Mouse (Mus musculus) CH12.LX (cell line): Measurements from ENCODE around the gene Aldh3a1. TPM values are rescaled to one million over a fixed set of nuclear protein-coding genes. Genes with fewer than 3 reads are reported as not detected.

Experiments used
- DNase-seq: peaks from one replicate; pipeline ENCODE4 v3.0.0-alpha.2; 2013; ENCODE audit errors: extremely low read depth
- H3K27ac ChIP-seq: 2 replicates; pipeline ENCODE4 v1.5.1; 2012; ENCODE audit warnings: low read depth, mild to moderate bottlenecking, control low read depth, moderate library complexity; ENCODE audit not compliant: insufficient read depth
- H3K27me3 ChIP-seq: replicated peaks from 2 replicates; pipeline ENCODE3; 2012; ENCODE audit warnings: inconsistent platforms
- H3K36me3 ChIP-seq, 2 experiments: replicated peaks in 1 of 2; 2 replicates each; pipeline versions ENCODE3 to v1.6.1; 2012; ENCODE audit warnings: inconsistent platforms in 1 of 2, low read length in 1 of 2, mild to moderate bottlenecking in 1 of 2, mixed read lengths in 1 of 2, moderate library complexity in 1 of 2; ENCODE audit not compliant: control insufficient read depth in 1 of 2, insufficient read depth in 1 of 2
- H3K4me1 ChIP-seq, 2 experiments: 2 replicates each; pipeline ENCODE4 v1.6.1; 2012; ENCODE audit warnings: inconsistent platforms in 1 of 2, moderate library complexity in 1 of 2; ENCODE audit not compliant: insufficient read depth in 2 of 2, control insufficient read depth in 1 of 2
- H3K4me2 ChIP-seq: 2 replicates; pipeline ENCODE4 v1.6.1; 2012; ENCODE audit warnings: low read depth, mild to moderate bottlenecking, control low read depth; ENCODE audit not compliant: poor library complexity, insufficient read depth, severe bottlenecking
- H3K4me3 ChIP-seq, 3 experiments: fragments of 150-350 bp in 1 of 3; sonication (generic) in 1 of 3; replicated peaks in 1 of 3; 2 replicates each; pipeline versions ENCODE3 to v1.5.1; 2011 to 2012; ENCODE audit warnings: low read depth in 2 of 3, low read length in 2 of 3, mild to moderate bottlenecking in 2 of 3, moderate library complexity in 2 of 3, control low read depth in 1 of 3, improper control_type of control experiment in 1 of 3, inconsistent platforms in 1 of 3, mixed read lengths in 1 of 3; ENCODE audit not compliant: poor library complexity in 1 of 3
- H3K79me2 ChIP-seq: replicated peaks from 2 replicates; pipeline ENCODE4 v1.6.1; 2012; ENCODE audit warnings: mild to moderate bottlenecking, moderate library complexity; ENCODE audit not compliant: control insufficient read depth, poor library complexity, insufficient read depth, severe bottlenecking; ENCODE audit errors: extremely low read depth
- H3K9ac ChIP-seq: 2 replicates; pipeline ENCODE4 v1.6.1; 2012; ENCODE audit warnings: low read depth, mild to moderate bottlenecking, control low read depth, moderate library complexity; ENCODE audit not compliant: insufficient read depth
- H3K9me3 ChIP-seq: replicated peaks from 2 replicates; pipeline ENCODE3; 2012; ENCODE audit warnings: low read length, inconsistent platforms, mixed read lengths
- CHD1 ChIP-seq: IDR thresholded peaks from 2 replicates; pipeline ENCODE4 v1.6.1; 2012; ENCODE audit warnings: low read depth, low read length, improper control_type of control experiment, inconsistent platforms
- ELF1 ChIP-seq: IDR thresholded peaks from 2 replicates; pipeline ENCODE4 v1.6.1; 2014; ENCODE audit warnings: low read depth, mild to moderate bottlenecking, inconsistent platforms, low read length, improper control_type of control experiment
- EP300 ChIP-seq: IDR thresholded peaks from 2 replicates; pipeline ENCODE4 v1.6.1; 2011; ENCODE audit warnings: low read length, improper control_type of control experiment
- GABPA ChIP-seq: IDR thresholded peaks from 2 replicates; pipeline ENCODE4 v1.6.1; 2012; ENCODE audit warnings: low read depth, low read length, improper control_type of control experiment, inconsistent platforms; ENCODE audit not compliant: insufficient replicate concordance
- HCFC1 ChIP-seq: IDR thresholded peaks from 2 replicates; pipeline ENCODE4 v1.6.1; 2012; ENCODE audit warnings: low read depth, mild to moderate bottlenecking, inconsistent platforms, low read length, improper control_type of control experiment
- JUND ChIP-seq: conservative IDR thresholded peaks from 2 replicates; pipeline ENCODE4 v1.6.1; 2011; ENCODE audit warnings: low read depth, low read length, improper control_type of control experiment
- MAX ChIP-seq: IDR thresholded peaks from 2 replicates; pipeline ENCODE4 v1.6.1; 2011; ENCODE audit warnings: low read length, improper control_type of control experiment
- MAZ ChIP-seq: IDR thresholded peaks from 2 replicates; pipeline ENCODE4 v1.6.1; 2012; ENCODE audit warnings: low read depth, mild to moderate bottlenecking, inconsistent platforms, low read length, improper control_type of control experiment, moderate library complexity
- MXI1 ChIP-seq: IDR thresholded peaks from 2 replicates; pipeline ENCODE4 v1.6.1; 2011; ENCODE audit warnings: mild to moderate bottlenecking, low read depth, low read length, improper control_type of control experiment
- MYC ChIP-seq: IDR thresholded peaks from 2 replicates; pipeline ENCODE4 v1.6.1; 2011; ENCODE audit warnings: low read depth, mild to moderate bottlenecking, improper control_type of control experiment, low read length
- NELFE ChIP-seq: IDR thresholded peaks from 2 replicates; pipeline ENCODE4 v1.6.1; 2011; ENCODE audit warnings: low read depth, low read length, improper control_type of control experiment
- PAX5 ChIP-seq: IDR thresholded peaks from 2 replicates; pipeline ENCODE4 v1.6.1; 2012; ENCODE audit warnings: low read length, inconsistent platforms, mixed read lengths
- POLR2A ChIP-seq: IDR thresholded peaks from 2 replicates; pipeline ENCODE4 v1.6.1; 2011; ENCODE audit warnings: low read depth, mild to moderate bottlenecking, improper control_type of control experiment, low read length
- RAD21 ChIP-seq: IDR thresholded peaks from 2 replicates; pipeline ENCODE4 v1.6.1; 2011; ENCODE audit warnings: low read depth, mild to moderate bottlenecking, low read length, improper control_type of control experiment, moderate library complexity
- RCOR1 ChIP-seq: conservative IDR thresholded peaks from 2 replicates; pipeline ENCODE4 v1.6.1; 2012; ENCODE audit warnings: low read depth, mild to moderate bottlenecking, inconsistent platforms, low read length, improper control_type of control experiment
- USF1 ChIP-seq: IDR thresholded peaks from 2 replicates; pipeline ENCODE4 v1.6.1; 2014; ENCODE audit warnings: low read depth, mild to moderate bottlenecking, inconsistent platforms, low read length, improper control_type of control experiment
- USF2 ChIP-seq: conservative IDR thresholded peaks from 2 replicates; pipeline ENCODE4 v1.6.1; 2011; ENCODE audit warnings: low read depth, low read length, improper control_type of control experiment
- ZNF384 ChIP-seq: IDR thresholded peaks from 2 replicates; pipeline ENCODE4 v1.6.1; 2012; ENCODE audit warnings: low read depth, low read length, improper control_type of control experiment, inconsistent platforms
- dilution Hi-C: fragments of 300-500 bp; cut with MboI; formaldehyde crosslinking; loops from 2 replicates; pipeline ENCODE4 v1.14.3; 2020; ENCODE audit warnings: low sequenced_read_pairs; ENCODE audit not compliant: extremely low pct_unique_long_range_greater_than_20kb, extremely low pct_ligation_motif_present
- in situ Hi-C: fragments of 300-500 bp; cut with MboI; formaldehyde crosslinking; loops from 3 replicates; pipeline ENCODE4 v1.14.3; 2019; ENCODE audit warnings: low sequenced_read_pairs, low pct_ligation_motif_present, low pct_unique_long_range_greater_than_20kb, mixed read lengths
- polyA plus RNA-seq: library from polyadenylated mRNA; unstranded; fragments of >175 nt; gene quantifications from 2 replicates; pipeline ENCODE4 v1.2.1, GENCODE M21; 2012; ENCODE audit warnings: low read depth; ENCODE audit not compliant: insufficient read length
- total RNA-seq, 2 experiments: library from RNA; depleted of rRNA; stranded (reverse); fragments of 300-350 nt in 1 of 2; fragments of >200 nt in 1 of 2; gene quantifications; 2 replicates each; pipeline ENCODE4 v1.2.3; 2012 to 2014

Gene Aldh3a1
- total and polyA plus RNA-seq, 3 experiments, result 0.12 to 0.25 (median 0.13) TPM

DNA sequence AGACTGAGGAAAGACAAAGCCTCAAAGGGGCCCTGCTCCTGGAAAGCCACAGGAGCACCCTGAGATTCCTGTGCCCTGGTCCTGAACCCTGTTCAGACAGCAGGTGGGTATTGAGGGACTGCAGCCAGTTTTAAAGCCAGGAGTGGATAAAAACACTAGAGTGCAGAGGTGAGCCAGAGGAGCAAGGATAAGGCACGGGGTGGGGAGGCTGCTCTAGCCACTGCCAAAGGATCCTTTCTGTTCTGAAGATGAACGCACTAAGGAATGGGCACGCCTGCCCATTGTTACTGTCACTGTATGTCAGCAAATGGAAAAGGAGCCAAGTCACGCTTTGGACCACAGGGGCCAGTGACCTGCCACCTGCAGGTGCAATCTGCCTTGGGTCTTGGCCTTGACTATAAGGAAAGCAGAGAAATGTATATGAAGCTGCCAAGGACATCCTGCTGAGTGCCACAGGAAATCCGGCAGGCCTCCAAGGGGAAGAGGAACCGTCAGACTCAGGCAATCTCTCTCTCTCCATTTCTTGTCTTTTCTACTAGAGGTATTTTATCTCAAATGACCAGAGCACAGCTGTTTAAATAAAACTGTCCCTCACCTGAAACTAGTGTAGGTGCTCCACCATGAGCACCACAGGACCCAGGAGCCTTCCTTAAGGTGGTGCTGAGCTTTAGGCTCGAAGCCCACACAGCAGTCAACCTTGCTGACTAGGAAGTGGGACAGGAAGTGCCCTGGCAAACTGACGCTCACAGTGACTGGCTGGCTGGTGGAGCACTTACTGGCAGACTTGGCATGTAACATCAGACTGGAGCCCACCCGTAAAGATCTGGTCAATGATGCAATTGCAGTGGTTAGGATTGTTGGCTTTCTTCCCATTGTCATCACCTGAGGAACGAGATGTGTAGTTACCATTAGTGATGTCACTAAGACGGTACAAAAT, 47.3 kb upstream of the Aldh3a1 start:
- H3K4me1 ChIP-seq, result peaks cover 8 to 21% of the 10 kb centered on the region in 2 experiments
- no peaks in the 10 kb centered on the region for H3K9me3 ChIP-seq
- dilution Hi-C loops (no loop called here), in situ Hi-C loops (no loop called here)
- TF ChIP-seq NELFE (no peak), CHD1 (no peak), PAX5 (no peak), EP300 (no peak), ZNF384 (no peak), USF1 (no peak), GABPA (no peak), MAZ (no peak), HCFC1 (no peak)
- H3K9ac ChIP-seq, result no peak overlapping the region
- H3K36me3 ChIP-seq, result peaks cover 92 to 100% of the 10 kb centered on the region in 2 experiments
- no peaks in the 10 kb centered on the region for H3K27me3 ChIP-seq
- H3K4me2 ChIP-seq, result no peak overlapping the region
- no peak overlapping the region for H3K27ac ChIP-seq
- H3K4me3 ChIP-seq, result no peak overlapping the region
- DNase-seq, result no peak
- no peaks in the 10 kb centered on the region for H3K79me2 ChIP-seq

DNA sequence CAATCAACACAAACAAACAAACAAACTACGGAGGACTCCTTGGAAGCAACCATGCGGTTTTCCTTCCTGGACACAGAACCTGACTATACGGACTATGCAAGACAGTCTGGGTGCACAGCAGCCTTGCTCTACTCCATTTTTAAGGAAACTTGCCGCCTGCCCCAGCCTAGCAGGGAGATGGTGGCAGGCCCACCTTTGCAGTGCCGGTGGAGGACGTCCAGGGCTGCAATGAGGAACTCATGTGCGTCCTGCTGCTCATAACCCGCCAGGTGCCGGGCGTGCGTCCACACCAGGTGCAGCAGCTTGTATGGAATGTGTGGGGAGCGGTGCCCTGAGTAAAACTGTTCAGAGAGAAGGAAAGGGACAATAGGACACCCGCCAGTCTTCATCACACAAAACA, 46.2 kb upstream of the Aldh3a1 start:
- no peaks in the 10 kb centered on the region for H3K9me3 ChIP-seq
- peaks cover 8 to 12% of the 10 kb centered on the region in 2 experiments for H3K4me1 ChIP-seq
- no peak overlapping the region for H3K4me3 ChIP-seq
- dilution Hi-C loops, result no loop called here
- no peak overlapping the region for H3K9ac ChIP-seq
- no peak overlapping the region for H3K4me2 ChIP-seq
- peaks cover 90 to 100% of the 10 kb centered on the region in 2 experiments for H3K36me3 ChIP-seq
- H3K79me2 ChIP-seq, result no peaks in the 10 kb centered on the region
- DNase-seq, result no peak
- no peak overlapping the region for H3K27ac ChIP-seq
- TF ChIP-seq JUND (no peak), MXI1 (no peak), MYC (no peak), USF1 (no peak), RAD21 (no peak)
- in situ Hi-C loops, result no loop called here
- no peaks in the 10 kb centered on the region for H3K27me3 ChIP-seq

DNA sequence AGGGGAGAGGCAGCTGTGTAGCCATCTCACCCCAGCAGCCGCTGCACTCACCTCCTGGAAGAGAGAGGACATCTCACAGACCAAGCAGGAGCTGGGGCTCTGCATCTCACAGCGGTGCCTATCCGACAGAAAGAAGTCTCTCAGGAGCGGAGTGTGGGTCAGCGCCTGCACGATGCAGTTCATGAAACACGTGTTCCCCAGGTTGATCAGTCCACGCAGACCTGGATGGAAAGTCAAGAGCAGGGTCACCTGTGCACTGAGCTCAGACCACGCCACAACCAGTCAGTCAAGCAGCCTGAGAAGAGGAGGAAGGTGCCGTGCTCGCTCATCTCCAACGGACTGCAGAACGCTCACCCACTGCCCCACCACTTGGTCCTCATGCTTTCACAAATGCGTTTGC, 44.6 kb upstream of the Aldh3a1 start:
- dilution Hi-C loops, result no loop called here
- H3K27ac ChIP-seq, result no peak overlapping the region
- in situ Hi-C loops, result no loop called here
- H3K4me1 ChIP-seq, result peaks cover 8 to 12% of the 10 kb centered on the region in 2 experiments
- H3K4me2 ChIP-seq, result no peak overlapping the region
- TF ChIP-seq ZNF384, result no peak
- no peak for TF ChIP-seq POLR2A
- no peak for TF ChIP-seq ELF1
- TF ChIP-seq EP300, result no peak
- no peak for TF ChIP-seq MAX
- TF ChIP-seq RCOR1, result no peak
- TF ChIP-seq MAZ, result no peak
- no peak for TF ChIP-seq USF2
- no peaks in the 10 kb centered on the region for H3K27me3 ChIP-seq
- peaks cover under 1% of the 10 kb centered on the region; the same call in 1 of the 2 replicates for H3K79me2 ChIP-seq
- DNase-seq, result no peak
- H3K4me3 ChIP-seq, result no peak overlapping the region
- peaks cover 90 to 100% of the 10 kb centered on the region in 2 experiments for H3K36me3 ChIP-seq
- H3K9me3 ChIP-seq, result no peaks in the 10 kb centered on the region
- H3K9ac ChIP-seq, result no peak overlapping the region
